Mouse (Mus musculus): Measurements from ENCODE around the gene Sdccag8.

GRCm38 (mm10) chr1:176944458-176945174 lies 130.2 kb downstream of the Sdccag8 start:
- TF ChIP-seq CTCF (IDR thresholded peaks at IDR 0.05; ENCODE audit: low read depth, low read length) (no peak), POLR2A (IDR thresholded peaks at IDR 0.05; ENCODE audit: extremely low read depth, insufficient read depth, low read length) (no peak)

Measured in liver, adult 2 months (tissue).